Mouse (Mus musculus): ENCODE measurements around the gene Atp6v1e1.

- TF ChIP-seq CTCF (IDR thresholded peaks at IDR 0.05; ENCODE audit: control insufficient read depth, insufficient read depth, low read length) (no peak), POLR2A (IDR thresholded peaks at IDR 0.05; ENCODE audit: borderline replicate concordance, control insufficient read depth, low read depth, low read length) (no peak)
Observed at GRCm38 (mm10) chr6:120821715-120822114, 878 bp downstream of the Atp6v1e1 start.

All from bone marrow, adult 2 months (tissue).